Mouse (Mus musculus) spleen, postnatal 36 days (tissue): Measurements from ENCODE around the gene Bcas1.

ENCODE experiments used
- DNase-seq, 2 experiments: peaks; one replicate each; pipeline ENCODE4 v3.0.0; 2022; ENCODE audit warnings: low spot score in 2 of 2, mixed read lengths in 1 of 2

Gene Bcas1

DNA sequence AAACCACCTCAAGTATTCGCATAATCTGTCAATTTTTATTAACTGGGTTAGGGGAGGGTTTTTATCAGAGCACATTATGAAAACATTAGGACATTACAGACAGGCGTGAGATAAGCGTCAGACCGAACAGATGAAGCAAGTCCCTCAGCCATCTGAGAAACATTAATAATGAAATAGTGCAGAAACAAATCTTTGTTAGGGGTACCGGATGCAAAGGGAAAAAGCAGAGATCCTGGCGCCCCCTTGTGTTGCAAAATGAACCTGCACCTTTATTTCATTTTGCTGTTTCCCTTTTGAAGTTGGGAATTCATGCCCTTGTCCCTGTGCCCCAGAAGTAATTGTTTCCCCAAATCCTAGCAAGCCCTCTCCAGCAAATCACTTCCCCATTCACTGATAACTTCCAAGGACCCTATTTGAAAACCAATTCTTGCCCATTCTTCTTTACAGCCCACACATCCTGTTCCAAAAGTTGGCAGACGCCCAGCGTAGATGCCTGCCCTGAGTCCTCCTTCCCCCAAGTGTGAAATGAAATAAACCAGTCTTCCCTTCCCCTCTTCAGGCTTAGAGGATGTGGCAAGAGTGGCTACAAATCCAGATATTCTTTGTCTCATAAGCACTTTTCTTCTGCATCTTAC, 80.4 kb downstream of the Bcas1 start:
- DNase-seq, result peak in 1 of 2 experiments; percentile 41

DNA sequence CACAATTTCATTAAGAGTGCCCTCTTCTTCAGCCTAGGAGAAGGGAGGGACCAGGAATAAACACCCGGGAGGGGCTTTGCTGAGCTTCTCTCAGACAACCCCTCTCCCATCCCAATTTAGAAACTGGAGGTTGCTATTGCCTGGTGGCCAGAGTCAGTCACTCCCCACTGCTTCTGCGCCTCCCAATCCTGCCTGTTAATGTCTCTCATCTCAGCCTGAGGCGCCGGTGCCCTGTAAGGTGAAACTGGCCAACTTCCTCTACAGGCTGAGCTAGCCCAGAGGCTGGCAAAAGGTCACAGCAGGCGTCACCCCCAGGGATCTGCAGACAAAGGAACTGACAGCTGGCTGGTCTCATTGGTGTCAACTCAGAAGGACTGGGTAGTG, 82.2 kb downstream of the Bcas1 start:
- DNase-seq, result peak; percentile 70 to 71

DNA sequence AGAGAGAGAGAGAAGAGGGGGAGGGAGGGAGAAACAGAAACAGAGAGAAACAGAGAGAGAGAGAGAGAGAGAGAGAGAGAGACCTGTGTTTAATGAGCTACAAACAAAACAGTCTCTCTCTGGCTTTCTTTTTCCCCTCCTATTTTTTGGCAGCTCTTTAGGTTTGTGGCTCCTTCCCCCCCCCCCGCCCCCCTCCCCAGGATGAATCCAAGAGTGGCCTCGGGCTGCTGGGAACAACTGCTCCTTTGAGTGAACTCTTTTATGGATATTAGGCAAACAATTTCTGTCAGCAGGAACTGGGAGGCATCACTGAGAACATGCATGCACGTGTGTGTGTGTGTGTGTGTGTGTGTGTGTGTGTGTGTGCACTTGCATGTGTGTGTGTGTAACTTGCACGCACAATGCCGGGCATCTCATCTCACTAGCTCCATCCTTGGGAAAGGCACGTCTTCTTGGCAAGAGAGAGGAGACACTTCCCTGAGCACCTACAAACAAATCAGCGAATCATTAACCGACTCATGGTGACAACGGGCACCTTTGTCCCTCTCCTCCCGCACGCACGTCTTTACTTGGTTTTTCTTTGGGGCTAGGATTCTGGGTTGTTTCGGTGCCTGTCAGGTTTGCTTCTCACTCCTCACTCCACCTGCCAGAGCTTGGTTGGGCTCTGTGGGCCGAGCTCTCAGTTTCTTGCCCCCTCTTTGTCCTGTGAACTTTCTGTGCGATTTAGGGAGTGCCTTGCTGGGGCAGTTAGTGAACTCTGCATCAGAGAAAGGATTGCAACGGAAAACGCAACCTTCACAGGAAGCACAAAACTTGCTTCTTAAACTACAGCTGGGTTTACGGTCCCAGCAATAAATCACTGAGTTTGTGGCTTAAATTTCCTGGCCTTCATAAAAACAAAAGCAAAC, 82.9 kb downstream of the Bcas1 start:
- no peak for DNase-seq

DNA sequence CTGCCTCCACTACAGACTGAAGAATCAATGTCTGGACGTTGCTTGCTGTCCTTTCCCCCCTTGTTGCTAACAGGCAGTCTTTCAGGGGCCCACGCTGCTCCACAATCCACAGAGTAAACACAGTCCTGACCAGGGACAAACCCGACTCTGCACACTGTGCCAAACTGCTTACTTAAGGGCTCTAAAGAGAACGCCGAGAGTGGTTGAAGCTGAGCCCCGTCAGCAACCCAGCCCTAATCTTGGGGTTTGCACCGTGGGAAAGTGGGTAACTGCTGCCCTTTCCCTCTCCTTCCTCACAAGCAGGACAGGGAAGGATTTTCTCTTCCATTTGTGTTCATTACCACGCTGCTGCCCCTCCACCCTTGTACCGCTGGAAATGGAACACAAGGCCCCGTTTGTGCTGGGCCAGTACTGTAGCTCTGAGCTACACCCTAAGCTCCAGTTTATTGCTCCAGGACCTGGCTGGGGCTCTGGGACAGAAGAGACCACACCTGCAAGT, 83.8 kb downstream of the Bcas1 start:
- DNase-seq, result no peak

DNA sequence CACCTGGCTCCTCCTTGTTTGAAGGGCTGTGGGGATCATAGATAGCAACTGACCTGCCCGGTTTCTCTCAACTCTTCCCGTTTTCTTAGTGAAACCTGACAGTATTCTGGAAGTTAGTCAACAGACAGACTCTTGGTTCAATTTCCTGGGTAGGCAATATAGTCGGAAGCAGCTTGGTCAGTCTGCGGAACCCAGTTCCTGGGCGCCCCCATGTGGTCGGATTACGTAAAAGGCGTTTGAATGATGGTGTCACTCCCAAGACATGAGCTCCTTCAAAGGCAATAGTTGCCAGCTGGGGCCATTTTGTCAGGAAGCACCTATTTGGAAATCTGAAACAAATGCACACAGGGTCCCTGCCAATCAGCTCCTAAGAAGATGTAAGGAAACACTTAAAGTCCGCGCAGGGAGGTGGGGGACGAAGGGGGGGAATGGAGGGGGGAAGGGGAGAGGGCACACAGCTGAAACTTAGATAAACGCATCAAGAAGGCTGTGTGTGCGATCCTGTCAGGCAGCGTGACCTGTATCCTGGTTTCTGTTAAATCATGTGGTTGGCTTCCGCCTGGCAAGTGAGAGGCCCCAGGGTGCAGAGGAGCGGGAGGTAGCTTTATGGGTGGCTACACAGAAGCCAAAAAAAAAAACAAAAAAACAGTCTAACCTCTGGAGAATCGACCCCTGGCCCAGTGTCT, 84.4 kb downstream of the Bcas1 start:
- peak; percentile 73 to 81 for DNase-seq

DNA sequence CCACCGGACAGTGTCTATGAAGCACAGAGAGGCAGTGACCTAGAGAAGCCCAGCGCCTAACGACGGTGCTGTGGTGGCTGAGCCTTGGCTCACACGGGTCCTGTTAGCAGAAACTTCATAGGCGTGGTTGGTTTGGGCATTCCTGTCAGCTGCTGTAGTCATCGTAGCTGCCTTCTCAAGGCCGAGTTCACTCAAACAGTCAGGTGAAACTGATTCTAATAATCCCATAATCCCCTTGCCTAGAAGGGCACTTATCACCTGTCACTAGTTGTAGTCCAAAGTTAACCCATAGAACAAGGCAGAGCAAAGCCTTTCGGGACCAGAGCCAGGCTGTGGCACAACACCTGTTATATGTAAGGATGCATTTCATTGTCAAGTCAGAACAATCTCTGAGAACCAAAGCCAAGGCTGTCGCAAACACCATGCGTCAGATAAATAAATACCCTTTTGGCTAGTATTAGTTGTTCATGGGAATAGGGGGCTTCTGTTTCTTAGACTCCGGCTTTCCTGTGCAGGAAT, 85.3 kb downstream of the Bcas1 start:
- DNase-seq, result no peak

DNA sequence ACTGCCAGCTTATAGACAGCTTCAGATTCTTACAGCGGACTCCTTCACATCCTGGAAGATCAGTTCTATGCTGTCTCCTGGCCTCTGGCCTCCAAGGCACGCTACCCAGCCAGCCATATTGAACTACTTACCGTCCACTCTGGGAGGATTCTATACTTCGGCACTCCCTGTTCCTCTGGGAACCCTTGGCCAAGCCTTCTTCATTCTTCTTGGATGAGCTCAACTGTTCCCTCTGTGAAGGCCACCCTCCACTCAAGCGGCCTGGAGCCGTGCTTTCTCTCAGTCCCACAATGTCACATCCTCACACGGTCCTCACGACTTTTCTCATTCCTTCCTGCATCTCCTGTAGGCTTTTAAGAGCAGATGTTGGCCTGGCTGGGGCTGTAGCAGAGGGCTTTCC, 86.5 kb downstream of the Bcas1 start:
- no peak for DNase-seq

DNA sequence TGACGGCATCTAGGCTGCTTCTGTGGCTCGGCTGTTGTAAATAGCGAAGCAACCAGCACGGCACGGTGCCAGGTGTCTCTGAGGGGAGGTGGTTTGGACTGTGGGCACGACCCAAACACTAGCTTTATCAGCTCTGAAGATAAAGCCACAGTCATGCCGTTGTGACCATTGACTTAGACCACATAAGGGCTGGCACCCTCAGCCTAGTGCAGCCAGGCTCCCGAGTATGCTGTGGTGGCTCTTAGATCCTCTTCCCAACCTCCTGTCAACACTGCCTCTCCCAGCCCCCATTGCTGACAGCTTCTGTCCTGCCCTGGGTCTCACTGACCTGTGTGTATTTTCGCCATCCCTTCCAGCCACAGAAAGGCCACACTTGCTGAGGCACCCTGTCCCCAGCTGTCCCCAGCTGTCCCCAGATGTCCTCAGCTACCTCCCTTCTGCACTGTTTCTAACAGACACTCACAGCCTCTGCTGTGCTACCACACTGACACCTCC, 91.3 kb downstream of the Bcas1 start:
- no peak for DNase-seq

DNA sequence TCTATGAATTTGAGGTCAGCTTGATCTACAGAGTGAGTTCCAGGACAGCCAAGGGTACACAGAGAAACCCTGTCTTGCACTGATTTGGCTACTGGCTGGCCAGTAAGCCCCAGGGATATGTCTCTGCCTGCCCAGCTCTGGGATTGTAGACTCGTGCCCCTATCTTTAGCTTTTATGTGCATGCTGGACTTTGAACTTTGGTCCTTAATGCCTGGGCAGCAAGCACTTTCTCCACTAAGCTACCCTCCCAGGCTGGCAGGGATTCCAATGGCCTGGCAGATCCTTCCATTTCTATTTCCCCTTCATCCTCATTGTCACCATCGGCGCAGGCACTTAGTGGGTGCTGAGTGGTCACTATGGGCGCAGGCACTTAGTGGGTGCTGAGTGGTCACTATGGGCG, 92.5 kb downstream of the Bcas1 start:
- no peak for DNase-seq

DNA sequence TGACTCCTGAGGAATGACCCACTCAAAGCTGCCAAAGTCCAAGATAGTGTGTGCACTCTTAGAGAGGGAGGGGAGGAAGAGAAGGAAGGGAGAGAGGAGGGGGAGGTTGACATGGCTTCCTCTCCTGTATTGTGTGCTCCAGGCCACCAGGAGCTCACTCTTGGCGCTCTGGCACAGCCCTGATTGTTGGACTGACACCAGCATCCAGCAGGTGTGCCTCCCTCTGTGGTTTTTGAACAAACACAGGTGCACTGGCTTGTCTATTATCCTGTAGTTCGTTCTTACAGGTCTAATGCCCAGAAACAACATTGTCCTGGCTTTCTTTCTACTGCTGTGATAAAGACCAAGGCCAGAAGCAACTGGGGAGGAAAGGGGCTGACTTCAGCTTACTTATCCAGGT, 95.8 kb downstream of the Bcas1 start:
- no peak for DNase-seq

DNA sequence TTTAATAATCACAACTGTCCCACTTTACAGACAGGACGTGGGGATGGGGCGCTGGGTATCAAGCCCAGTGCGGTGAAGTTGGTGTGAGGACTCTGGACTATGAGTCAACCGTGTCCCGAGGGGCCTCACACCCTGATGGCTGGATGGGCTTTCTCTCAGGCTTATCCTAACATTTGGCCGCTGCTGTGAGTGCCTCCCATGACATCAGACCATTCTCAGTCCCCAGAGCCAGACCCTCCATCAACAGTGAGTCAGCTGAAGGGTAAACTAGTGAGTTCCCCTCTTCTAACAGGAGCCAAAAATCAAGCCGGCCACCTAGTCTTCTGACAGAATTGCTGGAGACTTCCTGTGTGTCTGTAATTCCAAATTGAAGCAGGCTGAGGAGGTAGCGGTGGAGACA, 97.2 kb downstream of the Bcas1 start:
- no peak for DNase-seq

DNA sequence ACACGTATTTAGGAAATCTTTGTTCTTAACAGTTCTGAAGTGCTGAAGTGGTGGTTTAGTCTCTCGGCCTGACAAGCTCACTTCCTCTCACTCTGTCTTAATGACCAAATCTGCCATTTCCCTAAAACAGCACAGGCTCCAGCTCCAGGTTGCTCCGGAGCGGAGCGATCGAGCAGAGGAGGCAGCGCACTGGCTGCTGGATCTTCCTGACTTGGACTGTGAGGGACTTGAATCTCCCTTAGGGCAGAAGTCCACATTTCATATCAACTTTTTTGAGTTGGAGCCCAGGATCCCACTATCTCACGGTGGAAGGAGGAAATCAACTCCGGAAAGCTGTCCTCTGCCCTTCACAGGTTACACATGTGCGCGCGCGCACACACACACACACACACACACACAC, 97.7 kb downstream of the Bcas1 start:
- no peak for DNase-seq

DNA sequence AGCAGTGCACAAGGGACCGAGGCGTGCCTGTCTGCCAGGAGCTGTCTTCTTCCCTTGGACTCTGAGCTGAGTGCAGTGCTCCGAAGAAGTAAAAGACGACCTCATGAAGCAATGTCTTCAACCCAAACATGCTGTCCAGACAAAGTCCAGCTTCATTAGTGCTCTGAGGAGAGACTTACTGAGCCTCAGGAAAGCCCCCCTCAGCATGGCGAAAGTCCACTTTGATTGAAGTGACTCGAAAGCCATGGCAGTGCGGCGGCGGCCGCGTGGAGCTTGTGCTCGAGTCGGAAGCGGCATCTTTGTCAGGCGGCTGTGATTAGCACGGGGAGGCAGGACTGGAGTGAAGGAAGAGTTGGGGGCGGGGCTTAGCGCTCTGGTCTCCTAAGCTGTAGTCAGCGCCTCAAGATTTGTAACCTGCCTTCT, 103.7 kb downstream of the Bcas1 start:
- DNase-seq, result no peak

DNA sequence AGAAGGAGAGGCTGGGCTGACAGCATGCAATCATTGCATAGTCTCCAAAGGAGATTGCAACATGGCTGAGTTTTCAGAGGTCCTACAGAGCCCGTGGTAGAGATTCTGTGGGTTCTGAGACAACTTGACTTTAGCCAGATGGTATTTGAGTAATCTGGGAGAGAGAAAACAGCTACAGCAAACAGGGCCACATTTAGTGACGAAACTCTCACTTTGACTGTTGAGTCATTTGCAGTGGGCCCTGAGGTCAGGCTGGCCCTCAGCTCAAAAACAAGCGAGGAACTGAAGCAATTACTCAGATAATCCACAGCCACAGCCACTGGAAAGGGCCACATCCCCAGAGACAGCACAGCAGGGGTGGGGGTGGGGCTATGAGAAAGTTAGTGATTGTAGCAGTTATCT, 105.6 kb downstream of the Bcas1 start:
- no peak for DNase-seq

DNA sequence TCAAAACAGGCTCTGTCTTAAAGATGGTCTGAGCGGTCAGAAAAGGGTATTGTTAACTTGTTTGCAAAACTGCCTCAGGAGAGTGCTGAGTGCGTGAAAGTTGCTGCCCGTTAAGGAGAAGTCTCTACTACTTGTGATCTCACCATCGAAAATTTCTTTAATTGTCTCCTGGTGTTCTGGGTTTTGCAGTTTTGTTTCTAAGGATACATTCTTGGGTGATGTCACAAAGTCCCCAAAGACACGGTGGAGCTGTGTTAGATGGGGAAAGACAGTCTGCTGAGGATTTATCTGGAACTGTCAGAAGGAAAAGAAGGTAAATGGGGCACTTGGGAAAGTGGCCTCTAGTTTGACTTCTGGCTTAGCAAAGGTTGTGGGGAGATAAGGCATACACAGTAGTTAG, 106.1 kb downstream of the Bcas1 start:
- no peak for DNase-seq

DNA sequence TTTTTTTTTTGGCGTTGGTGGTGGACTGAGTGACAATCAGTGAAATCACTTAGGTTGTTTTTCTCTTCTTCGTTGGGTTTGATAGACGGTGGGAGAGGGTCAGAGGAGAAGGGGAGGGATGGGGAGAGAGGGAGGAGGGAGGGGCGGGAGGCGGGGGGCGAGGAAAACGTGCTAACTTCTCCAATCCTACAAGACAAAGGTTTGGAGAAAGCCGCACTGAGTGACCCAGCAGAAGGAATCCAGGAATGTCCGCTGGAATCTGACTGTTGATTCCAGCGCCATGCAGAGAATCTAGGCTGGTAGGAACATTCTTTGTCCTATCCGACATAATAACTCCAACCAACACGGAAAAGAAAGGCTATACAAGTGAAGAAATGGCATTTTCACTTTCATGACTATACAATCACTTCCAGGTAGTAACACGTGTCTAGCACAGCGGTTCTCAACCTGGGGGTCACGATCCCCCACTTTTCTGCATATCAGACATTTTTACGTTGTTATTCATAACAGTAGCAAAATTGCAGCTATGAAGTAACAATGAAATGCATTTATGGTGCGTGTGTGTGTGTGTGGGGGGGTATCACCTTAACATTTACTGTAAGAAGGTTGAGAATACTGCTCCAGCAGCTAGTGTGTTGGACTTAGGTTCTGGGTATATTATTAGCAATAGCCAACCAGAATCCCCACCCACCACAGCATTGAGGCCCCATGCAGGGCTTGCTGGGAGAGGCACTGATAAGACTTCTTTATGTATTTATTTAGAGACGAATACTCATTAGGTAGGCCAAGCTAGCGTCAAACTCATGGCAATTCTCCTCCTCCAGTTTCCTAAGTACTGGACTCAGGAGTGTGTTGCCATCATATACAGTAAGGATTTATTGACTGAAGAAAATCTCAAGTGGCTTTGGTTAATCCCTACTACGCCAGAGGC, 107.8 kb downstream of the Bcas1 start:
- DNase-seq, result no peak

DNA sequence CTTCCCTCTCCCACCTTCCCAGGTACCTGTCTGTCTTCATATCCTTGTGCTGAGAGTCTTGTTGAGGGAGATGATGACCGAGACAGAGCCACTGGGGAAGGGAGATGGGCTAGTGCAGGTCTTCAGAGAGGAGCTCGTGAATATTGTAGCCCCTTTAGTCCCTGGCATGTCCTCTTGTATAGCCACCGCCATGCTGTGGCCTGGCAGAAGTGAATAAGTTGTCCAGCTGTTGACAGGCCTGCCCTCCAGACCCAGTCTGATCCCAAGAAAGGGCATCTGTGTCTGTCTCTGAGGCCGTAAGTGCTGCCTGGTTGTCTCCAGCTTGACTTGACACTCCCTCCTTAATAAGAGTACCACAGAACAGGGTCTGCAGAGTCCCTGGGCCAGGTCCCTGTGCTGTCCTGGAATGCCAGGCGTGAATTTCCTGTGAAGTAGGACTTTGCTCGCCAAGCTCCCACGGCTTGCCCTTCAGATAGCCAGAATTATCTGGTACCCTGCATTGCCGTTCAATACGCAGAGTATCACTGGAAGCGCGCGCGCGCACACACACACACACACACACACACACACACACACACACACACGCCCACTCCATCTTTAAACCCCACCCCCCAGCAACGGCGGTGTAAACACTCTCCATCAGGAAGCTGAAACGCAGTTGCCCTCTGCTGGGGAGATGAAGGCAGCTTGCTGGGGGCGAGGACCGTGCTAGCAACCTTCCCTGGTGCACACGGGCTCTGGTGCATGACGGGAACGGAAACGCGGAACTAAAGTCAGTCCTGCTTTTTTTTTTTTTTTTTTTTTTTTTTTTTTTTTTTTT, 108.7 kb downstream of the Bcas1 start:
- DNase-seq, result peak; percentile 87 to 91

DNA sequence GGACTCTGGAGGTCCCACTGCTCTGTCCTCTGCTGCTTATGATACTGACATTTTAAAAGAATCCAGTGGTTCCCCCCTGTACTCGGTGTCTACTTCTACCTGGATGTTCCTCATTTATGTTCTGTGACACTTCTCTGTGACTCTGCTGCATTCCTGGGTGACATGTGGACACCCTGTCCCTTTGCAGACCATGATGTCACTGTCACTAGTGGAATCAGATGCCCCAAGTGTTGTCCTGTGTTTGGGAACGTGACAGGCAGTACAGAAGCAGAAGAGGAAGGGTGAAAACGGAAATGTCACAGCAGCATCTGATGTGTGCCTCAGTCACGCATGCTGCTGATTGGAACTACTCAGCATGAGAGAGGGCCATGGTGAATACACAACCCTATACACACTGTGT, 110.9 kb downstream of the Bcas1 start:
- no peak for DNase-seq

DNA sequence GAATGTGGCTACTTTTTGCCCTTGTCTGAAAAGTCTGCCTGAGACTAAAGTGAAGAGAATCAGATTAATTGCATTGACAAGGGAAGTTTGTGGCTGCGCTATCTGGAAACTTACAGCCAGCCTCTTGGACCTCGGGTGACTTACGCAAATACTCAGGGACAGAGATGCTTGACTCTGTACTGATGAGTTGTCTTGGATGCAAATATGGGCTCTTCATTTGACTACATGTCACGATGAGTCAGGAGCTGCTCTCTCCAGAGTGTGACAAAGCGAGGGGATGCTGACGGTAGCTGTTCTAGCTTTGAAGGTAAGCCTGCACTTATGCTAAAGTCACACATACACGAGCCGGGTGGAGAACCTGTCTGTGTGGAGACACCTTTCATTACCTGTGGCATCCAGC, 111.3 kb downstream of the Bcas1 start:
- DNase-seq, result no peak

DNA sequence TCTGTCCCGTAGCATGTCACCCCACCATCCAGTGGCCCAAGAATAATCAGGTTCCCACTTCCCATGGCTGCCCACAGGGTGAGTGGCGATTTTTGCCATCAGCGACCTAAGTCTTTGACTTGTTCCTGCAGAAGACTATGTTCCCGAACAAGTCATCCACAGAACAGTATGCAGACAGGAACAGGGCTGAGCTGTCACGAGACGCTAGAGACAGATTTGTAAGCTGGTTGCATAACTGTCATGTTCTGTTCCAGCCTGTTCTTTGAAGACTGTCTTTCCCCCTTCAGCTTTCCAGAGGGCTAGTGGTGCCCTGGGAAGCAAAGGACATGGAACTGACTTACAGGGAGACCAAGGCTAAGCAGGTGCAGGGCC, 116.7 kb downstream of the Bcas1 start:
- no peak for DNase-seq
